9 mouse cellular contexts compared by ENCODE assay signal in genomic region chr1:92949426-92949825, GRCm38 (mm10). TPM values are rescaled to one million over a fixed set of nuclear protein-coding genes. Genes with fewer than 3 reads are reported as not detected.
DNase-seq lines count a peak whose midpoint lies in the region; ATAC-seq and TF ChIP-seq lines count a peak whose summit lies in the region.
"Had no signal": no experiment of that assay in that cellular context is flagged by ENCODE, and none has a peak within 500 bp of the region (broad histone marks: within the 10 kb centered on the region; RNA-seq: fewer than 3 reads in every experiment).

No protein-coding gene starts in this region.

- H3K4me1 ChIP-seq in lung, adult 2 months (ENCODE audit: control insufficient read depth, insufficient read depth, low read length): no peaks in the 10 kb centered on the region
- H3K4me1 ChIP-seq: limb, embryonic 12.5 days had no signal

- ATAC-seq in cerebellum, adult (ENCODE audit: insufficient number of reproducible peaks, low FRiP score, low TSS enrichment): no peak

- DNase-seq in cerebellum, postnatal 14 days: peak; percentile 33 to 56
- DNase-seq in lung, adult 2 months: no peak
- no peak for DNase-seq in lung, postnatal 25 days (ENCODE audit: low spot score)
- peak; percentile 47 for DNase-seq in embryo, embryonic 10.5 days (ENCODE audit: low spot score)
- DNase-seq in retina, embryonic 14.5 days (ENCODE audit: low spot score): peak; percentile 61
- no peak for DNase-seq in frontal cortex, postnatal 36 days (ENCODE audit: low spot score in 2 of 2)
- no peak for DNase-seq in layer of hippocampus, postnatal 36 days

- TF ChIP-seq POLR2A in lung, adult 2 months (IDR thresholded peaks at IDR 0.05; ENCODE audit: borderline replicate concordance, extremely low read depth, low read depth, low read length): no peak

- no peak overlapping the region for H3K4me3 ChIP-seq in lung, adult 2 months (replicated peaks; ENCODE audit: extremely low read depth, low read depth, low read length)
- H3K4me3 ChIP-seq: limb, embryonic 12.5 days had no signal

- TF ChIP-seq CTCF in lung, adult 2 months (IDR thresholded peaks at IDR 0.05; ENCODE audit: insufficient read depth, low read length): peak; percentile 30; the same call in 1 of the 2 replicates

- 46% methylated on average over 6 of the region's 6 CpGs for WGBS in lung, adult 2 months

RNA-seq across cellular contexts. Expression of gene Gpr35, which starts 1.2 kb away (rescaled TPM):
- polyA plus RNA-seq in lung, adult 2 months (2012; rRNA removed): 5.5 and 8.2 TPM in 2 replicates
- total RNA-seq in layer of hippocampus, postnatal 36 days (2021): under 1 TPM; 0.25 to 0.51 TPM

RNA-seq across cellular contexts. Expression of gene Capn10, which starts 15.2 kb away (rescaled TPM):
- polyA plus RNA-seq in lung, adult 2 months (2012; rRNA removed): 26.8 and 27.3 TPM in 2 replicates
- total RNA-seq in layer of hippocampus, postnatal 36 days (2021): 10 to 100 TPM; 42.2 to 45.8 TPM

RNA-seq across cellular contexts. Expression of gene Rnpepl1, which starts 38.8 kb away (rescaled TPM):
- 249 and 277 TPM in 2 replicates for polyA plus RNA-seq in lung, adult 2 months (2012; rRNA removed)
- total RNA-seq in layer of hippocampus, postnatal 36 days (2021): 10 to 100 TPM; 37.2 to 44.5 TPM

RNA-seq across cellular contexts. Expression of gene Dusp28, which starts 42.6 kb away (rescaled TPM):
- polyA plus RNA-seq in lung, adult 2 months (2012; rRNA removed): 21.9 and 27.1 TPM in 2 replicates
- 10 to 100 TPM; 11.4 to 12.3 TPM for total RNA-seq in layer of hippocampus, postnatal 36 days (2021)

RNA-seq across cellular contexts. Expression of gene Ankmy1, which starts 46.7 kb away (rescaled TPM):
- polyA plus RNA-seq in lung, adult 2 months (2012; rRNA removed): 1.0 and 1.5 TPM in 2 replicates
- total RNA-seq in layer of hippocampus, postnatal 36 days (2021): under 1 TPM in 1 of 2 experiments, not detected in 1; 0.15 TPM

Comparison
In these comparisons a context has a peak if more than half of its experiments do, and no peak if none do; other contexts are left out.
1. DNase-seq: peak in cerebellum, postnatal 14 days (2 of 2), embryo, embryonic 10.5 days (single experiment) and retina, embryonic 14.5 days (single experiment); none in lung, adult 2 months (single experiment), lung, postnatal 25 days (single experiment), frontal cortex, postnatal 36 days (0 of 2) and layer of hippocampus, postnatal 36 days (0 of 2).